Mouse (Mus musculus) adrenal gland, postnatal 36 days (tissue): ENCODE measurements around the gene Olfr473. TPM values are rescaled to one million over a fixed set of nuclear protein-coding genes. Genes with fewer than 3 reads are reported as not detected.
"Not testable (repeated sequence)": the region's sequence is repeated elsewhere in the genome, so short reads cannot be mapped to it uniquely, and the experiment has no call there.

Experiments used
- DNase-seq, 2 experiments: peaks; one replicate each; pipeline ENCODE4 v3.0.0; 2021; ENCODE audit warnings: mixed read lengths in 1 of 2
- long read RNA-seq, 2 experiments: library from polyadenylated mRNA; stranded (forward); transcript quantifications; one replicate each; pipeline ENCODE4 v2.0.0; 2021; ENCODE audit warnings: borderline sequencing depth in 2 of 2
- total RNA-seq, 2 experiments: library from RNA; stranded (reverse); gene quantifications; 2 replicates each; pipeline ENCODE4 v1.2.3; 2021

Gene Olfr473
- not detected for total RNA-seq
- long read RNA-seq, experiment 1 = 0 reads
- long read RNA-seq, experiment 2 = 0 reads

DNA sequence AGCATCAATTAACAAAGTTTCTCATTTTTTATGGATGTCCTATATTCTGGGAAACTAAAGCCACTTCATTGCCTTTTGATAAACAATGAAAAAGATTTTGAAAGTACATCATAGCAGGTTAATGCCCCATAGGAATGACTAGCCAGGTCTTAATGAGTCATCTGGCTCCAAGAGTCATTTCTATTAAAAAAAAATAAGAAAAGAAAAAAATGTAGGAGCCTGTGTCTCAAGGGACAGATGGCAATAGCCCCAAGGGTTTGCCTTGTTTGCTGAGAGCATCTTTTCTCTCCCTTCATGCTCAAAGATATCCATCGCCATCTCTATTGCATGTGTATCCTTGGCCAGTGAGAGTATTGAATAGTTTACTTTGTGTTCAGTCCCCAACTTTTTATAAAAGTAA lies at the start of gene Olfr473:
Gene Olfr473, plus strand, starts transcription at position 301 of the 400 bp plus-strand sequence.
- no peak for DNase-seq

DNA sequence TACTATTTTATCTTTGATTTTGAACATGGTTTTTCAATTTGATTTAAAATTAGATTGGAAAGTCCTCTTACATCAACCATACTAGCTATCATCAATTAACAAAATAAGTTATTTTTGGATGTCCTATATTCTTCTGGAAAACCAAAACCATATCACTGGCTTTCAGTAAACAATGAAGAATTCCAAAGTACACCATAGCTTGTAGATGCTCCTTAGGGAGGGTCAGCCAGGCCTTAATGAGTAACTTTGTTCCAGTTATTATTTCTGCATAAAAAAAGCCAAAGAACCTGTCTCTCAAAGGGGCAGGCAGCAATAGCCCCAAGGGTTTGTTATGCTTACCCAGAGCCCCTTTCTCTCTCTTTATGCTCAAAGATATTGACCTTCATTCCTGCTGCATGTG lies 32.6 kb upstream of the Olfr473 start, which contains the start of gene Olfr472:
Gene Olfr472, plus strand, starts transcription at position 301 of the 400 bp plus-strand sequence.
- DNase-seq = no peak

DNA sequence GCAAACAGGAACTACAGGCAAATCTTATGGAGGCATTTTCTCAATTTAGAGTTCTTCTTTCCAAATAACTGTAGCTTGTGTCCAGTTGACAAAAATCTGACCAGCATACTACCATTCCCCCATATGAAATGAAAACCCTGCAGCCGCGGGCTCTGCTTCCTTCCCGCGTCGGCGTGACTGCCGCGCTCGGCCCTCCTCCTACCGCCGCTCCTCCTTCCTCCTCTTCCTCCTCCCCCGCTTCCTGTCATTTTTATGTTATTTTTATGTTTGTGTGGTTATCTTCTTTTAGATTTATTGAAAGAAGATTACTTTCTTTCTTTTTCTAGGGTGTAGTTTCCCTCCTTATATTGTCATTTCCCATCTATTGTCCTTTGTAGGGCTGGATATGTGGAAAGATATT lies 22.3 kb downstream of the Olfr473 start:
- not testable (repeated sequence) for DNase-seq

DNA sequence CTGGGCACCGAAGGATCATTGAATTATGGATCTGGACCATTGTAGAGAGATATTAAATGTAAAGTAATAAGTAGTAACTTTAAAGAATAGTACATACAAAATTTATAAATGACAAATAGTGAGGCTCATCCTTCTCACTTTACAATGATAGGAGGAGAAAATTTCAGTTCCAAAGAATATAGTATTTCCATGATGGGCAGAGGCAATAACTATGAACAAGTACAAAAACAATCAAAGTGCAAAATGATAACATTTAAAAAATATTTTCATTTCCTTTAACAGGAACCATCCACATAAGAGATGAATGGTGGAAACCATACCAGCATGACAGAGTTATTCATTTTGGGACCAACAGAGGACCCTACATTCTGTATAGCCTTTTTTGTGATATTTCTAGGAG lies 24.1 kb downstream of the Olfr473 start, which contains the start of gene Olfr474:
Gene Olfr474, plus strand, starts transcription at position 301 of the 400 bp plus-strand sequence.
- no peak for DNase-seq

DNA sequence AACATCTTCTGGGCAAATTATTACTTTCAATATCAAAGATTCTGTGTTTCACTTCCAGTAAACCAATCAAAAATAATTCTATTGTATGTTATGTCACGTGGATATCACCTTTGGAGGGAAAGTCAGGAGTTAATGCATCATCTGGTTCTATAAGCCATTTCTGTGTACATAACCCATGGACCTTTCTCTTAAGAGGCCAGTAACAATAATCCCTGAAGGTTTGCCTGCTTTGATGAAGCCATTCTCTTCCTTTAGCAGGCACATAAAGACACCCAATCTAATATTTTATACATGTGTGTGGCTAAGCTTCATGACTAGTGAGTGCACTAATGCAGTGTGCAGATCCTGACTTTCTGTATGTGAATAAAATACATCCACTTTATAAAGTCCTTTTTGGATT lies 34.3 kb downstream of the Olfr473 start, which contains the start of gene Olfr476:
Gene Olfr476, plus strand, starts transcription at position 301 of the 400 bp plus-strand sequence.
- no peak for DNase-seq

Other genes with a start within 250 kb of the Olfr473 start
- gene Cyb5r2, start 172.4 kb upstream of the Olfr473 start, total RNA-seq = not detected
- gene Ovch2, start 129.2 kb upstream of the Olfr473 start, total RNA-seq = not detected
- gene Olfr467, start 118.2 kb upstream of the Olfr473 start, total RNA-seq = not detected
- gene Olfr469, start 104.9 kb upstream of the Olfr473 start, total RNA-seq = not detected
- gene Olfr470, start 83.0 kb upstream of the Olfr473 start, total RNA-seq = not detected
- gene Olfr472, start 32.5 kb upstream of the Olfr473 start, total RNA-seq = not detected
- gene Olfr474, start 24.2 kb downstream of the Olfr473 start, total RNA-seq = not detected
- gene Olfr476, start 34.4 kb downstream of the Olfr473 start, total RNA-seq = not detected
- gene Olfr477, start 56.2 kb downstream of the Olfr473 start, total RNA-seq = not detected
- gene Olfr478, start 103.5 kb downstream of the Olfr473 start, total RNA-seq = not detected
- not detected for gene Olfr479, start 120.2 kb downstream of the Olfr473 start, total RNA-seq
- gene Olfr480, start 136.9 kb downstream of the Olfr473 start, total RNA-seq = not detected
- not detected for gene Olfr481, start 149.4 kb downstream of the Olfr473 start, total RNA-seq
- 1 to 10 TPM; 1.1 to 1.5 TPM for gene Olfr482, start 167.1 kb downstream of the Olfr473 start, total RNA-seq
- gene Olfr483, start 170.4 kb downstream of the Olfr473 start, total RNA-seq = not detected
- not detected for gene Olfr484, start 197.0 kb downstream of the Olfr473 start, total RNA-seq
- not detected for gene Olfr485, start 229.4 kb downstream of the Olfr473 start, total RNA-seq
- gene Olfr486, start 242.3 kb downstream of the Olfr473 start, total RNA-seq = not detected